ENCODE assay signal across 23 mouse cellular contexts in the genomic region with DNA sequence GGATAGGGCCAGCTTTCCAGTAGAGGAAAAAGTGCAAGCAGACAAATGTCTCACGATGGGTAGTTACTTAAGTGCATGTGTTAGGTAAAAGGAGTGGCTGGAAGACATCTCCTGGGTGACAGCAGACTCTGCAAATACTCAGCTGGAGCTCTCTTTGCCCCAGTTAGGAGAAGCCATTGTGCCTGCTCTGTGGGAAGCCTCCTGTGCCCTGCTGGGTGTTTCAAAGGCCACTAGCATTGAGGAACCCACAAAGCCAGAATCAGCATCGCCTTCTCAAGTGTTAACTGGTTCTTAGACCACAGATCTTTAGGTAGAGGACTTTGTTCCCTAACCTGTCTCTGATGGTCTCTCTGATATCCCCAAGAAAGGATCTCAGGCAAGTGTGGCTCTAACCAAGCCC.
"Had no signal": no experiment of that assay in that cellular context is flagged by ENCODE, and none has a peak within 500 bp of the region (broad histone marks: within the 10 kb centered on the region; RNA-seq: fewer than 3 reads in every experiment).

No protein-coding gene starts in this region.

- H3K9ac ChIP-seq: heart, embryonic 12.5 days; hindbrain, embryonic 12.5 days; hindbrain, embryonic 14.5 days; kidney, embryonic 15.5 days; limb, embryonic 12.5 days had no signal

- DNase-seq: gastrocnemius, adult 2 months; gastrocnemius, postnatal 10 days; gastrocnemius, postnatal 25 days; heart, adult 18-20 months; heart, postnatal 10 days; heart, postnatal 4 days; kidney, adult 11 months; kidney, adult 2 months; kidney, adult 9 months; kidney, postnatal 14 days; kidney, postnatal 36 days; layer of hippocampus, adult 9-11 months; layer of hippocampus, postnatal 36 days; left cerebral cortex, postnatal 4 days; liver had no signal

- H3K4me1 ChIP-seq: kidney, embryonic 15.5 days had no signal

- H3K36me3 ChIP-seq: heart, embryonic 10.5 days; heart, embryonic 12.5 days; hindbrain, embryonic 10.5 days; hindbrain, embryonic 12.5 days; kidney, embryonic 15.5 days; limb, embryonic 12.5 days had no signal

- H3K4me3 ChIP-seq: gastrocnemius, adult 2 months; heart, embryonic 10.5 days; heart, embryonic 12.5 days; hindbrain, embryonic 10.5 days; hindbrain, embryonic 12.5 days; kidney, embryonic 15.5 days; limb, embryonic 12.5 days had no signal

- H3K27me3 ChIP-seq: hindbrain, embryonic 12.5 days; limb, embryonic 12.5 days had no signal

- H3K27ac ChIP-seq: gastrocnemius, adult 2 months; heart, embryonic 10.5 days; hindbrain, embryonic 10.5 days; hindbrain, embryonic 12.5 days; hindbrain, embryonic 14.5 days; kidney, embryonic 15.5 days; kidney, postnatal 0 days; limb, embryonic 12.5 days had no signal

- H3K9me3 ChIP-seq: heart, embryonic 10.5 days; heart, embryonic 12.5 days; hindbrain, embryonic 10.5 days; hindbrain, embryonic 12.5 days; kidney, embryonic 15.5 days; limb, embryonic 12.5 days had no signal
